Mouse (Mus musculus) liver, adult 2 months (tissue): Measurements from ENCODE around the gene Pigf. TPM values are rescaled to one million over a fixed set of nuclear protein-coding genes. Genes with fewer than 3 reads are reported as not detected.

Experiments used
- DNase-seq: peaks from one replicate; pipeline ENCODE4 v3.0.0-alpha.2; 2011; ENCODE audit warnings: low read depth, low spot score; ENCODE audit errors: extremely low read depth
- H3K27ac ChIP-seq: fragments of 200-500 bp; replicated peaks from 2 replicates; pipeline ENCODE4 v1.5.1; 2012; ENCODE audit warnings: low read depth, mild to moderate bottlenecking, control low read depth, inconsistent platforms, low read length; ENCODE audit not compliant: insufficient read depth
- H3K27me3 ChIP-seq: fragments of 200-500 bp; 2 replicates; pipeline ENCODE4 v1.6.1; 2012; ENCODE audit warnings: mild to moderate bottlenecking, moderate library complexity, low read length, inconsistent platforms; ENCODE audit not compliant: control insufficient read depth, insufficient read depth
- H3K36me3 ChIP-seq: fragments of 200-500 bp; 2 replicates; pipeline ENCODE4 v1.6.1; 2012; ENCODE audit warnings: low read length, inconsistent platforms; ENCODE audit not compliant: control insufficient read depth, insufficient read depth
- H3K4me1 ChIP-seq: fragments of 200-500 bp; 2 replicates; pipeline ENCODE4 v1.6.1; 2011; ENCODE audit warnings: low read length; ENCODE audit not compliant: control insufficient read depth, insufficient read depth
- H3K4me3 ChIP-seq: fragments of 200-500 bp; 2 replicates; pipeline ENCODE4 v1.5.1; 2011; ENCODE audit warnings: low read depth, mild to moderate bottlenecking, control low read depth, low read length, moderate library complexity; ENCODE audit not compliant: insufficient read depth
- H3K79me2 ChIP-seq: fragments of 200-500 bp; 2 replicates; pipeline ENCODE4 v1.6.1; 2012; ENCODE audit warnings: inconsistent platforms, mild to moderate bottlenecking, low read length, moderate library complexity; ENCODE audit not compliant: control insufficient read depth, insufficient read depth
- H3K9ac ChIP-seq: fragments of 200-500 bp; 2 replicates; pipeline ENCODE4 v1.6.1; 2012; ENCODE audit warnings: low read depth, mild to moderate bottlenecking, control low read depth, inconsistent platforms, low read length
- CTCF ChIP-seq: fragments of 200-500 bp; IDR thresholded peaks from 2 replicates; pipeline ENCODE4 v1.5.1; 2011; ENCODE audit warnings: low read depth, low read length, control low read depth
- POLR2A ChIP-seq: fragments of 200-500 bp; IDR thresholded peaks from 2 replicates; pipeline ENCODE4 v1.6.1; 2011; ENCODE audit warnings: low read length, control low read depth; ENCODE audit not compliant: insufficient read depth; ENCODE audit errors: extremely low read depth
- WGBS: fragments of 180-500 bp; shearing (Covaris S2); methylation state at CpG from one replicate; pipeline ENCODE4 v1.1.7; 2018; 5-methylcytosine and 5-hydroxymethylcytosine counted together
- polyA plus RNA-seq: library from polyadenylated mRNA; depleted of rRNA; stranded (reverse); fragments of >200 nt; gene quantifications from 2 replicates; pipeline ENCODE4 v1.2.3, GENCODE M21; 2012
- total RNA-seq: library from RNA; depleted of rRNA; stranded (reverse); fragments of >200 nt; gene quantifications from 2 replicates; pipeline ENCODE4 v1.2.3, GENCODE M21; 2014

Pigf gene
- total and polyA plus RNA-seq, 2 experiments: 3.2 to 9.1 TPM

GRCm38 (mm10) chr17:86976387-86976786 lies 48.8 kb downstream of the Pigf start:
- WGBS: 82% methylated on average over 10 of the region's 10 CpGs
- no peak overlapping the region for H3K4me3 ChIP-seq
- no peak overlapping the region for H3K27ac ChIP-seq
- no peak overlapping the region for H3K9ac ChIP-seq
- H3K4me1 ChIP-seq: no peaks in the 10 kb centered on the region
- TF ChIP-seq POLR2A (no peak), CTCF (no peak)
- DNase-seq: no peak
- H3K36me3 ChIP-seq: no peaks in the 10 kb centered on the region
- no peaks in the 10 kb centered on the region for H3K27me3 ChIP-seq
- no peaks in the 10 kb centered on the region for H3K79me2 ChIP-seq

GRCm38 (mm10) chr17:86973097-86973496 lies 52.1 kb downstream of the Pigf start:
- WGBS: 27% methylated on average over 2 of the region's 2 CpGs
- no peaks in the 10 kb centered on the region for H3K36me3 ChIP-seq
- no peaks in the 10 kb centered on the region for H3K79me2 ChIP-seq
- no peak overlapping the region for H3K9ac ChIP-seq
- TF ChIP-seq CTCF (no peak), POLR2A (no peak)
- H3K27ac ChIP-seq: no peak overlapping the region
- DNase-seq: peak; percentile 52
- H3K27me3 ChIP-seq: no peaks in the 10 kb centered on the region
- H3K4me1 ChIP-seq: no peaks in the 10 kb centered on the region
- no peak overlapping the region for H3K4me3 ChIP-seq

- no peaks in the 10 kb centered on the region for H3K27me3 ChIP-seq
- no peak overlapping the region for H3K27ac ChIP-seq
- WGBS: 91% methylated on average over 7 of the region's 7 CpGs
- no peaks in the 10 kb centered on the region for H3K79me2 ChIP-seq
- DNase-seq: no peak
- no peak overlapping the region for H3K9ac ChIP-seq
- TF ChIP-seq CTCF (no peak), POLR2A (no peak)
- H3K4me1 ChIP-seq: no peaks in the 10 kb centered on the region
- no peaks in the 10 kb centered on the region for H3K36me3 ChIP-seq
- no peak overlapping the region for H3K4me3 ChIP-seq
These were observed 53.3 kb downstream of the Pigf start for GRCm38 (mm10) chr17:86971860-86972259.

- Histone ChIP-seq H3K27ac (no peak overlapping the region), H3K4me1 (no peaks in the 10 kb centered on the region), H3K4me3 (no peak overlapping the region), H3K79me2 (no peaks in the 10 kb centered on the region), H3K9ac (no peak overlapping the region), H3K27me3 (no peaks in the 10 kb centered on the region), H3K36me3 (no peaks in the 10 kb centered on the region)
- no peak for DNase-seq
- TF ChIP-seq CTCF (no peak), POLR2A (no peak)
- 91% methylated on average over 5 of the region's 5 CpGs for WGBS
These were observed 54.2 kb downstream of the Pigf start for GRCm38 (mm10) chr17:86971036-86971435.

GRCm38 (mm10) chr17:86970026-86970750 lies 55.0 kb downstream of the Pigf start:
- no peak for DNase-seq
- Histone ChIP-seq H3K9ac (no peak overlapping the region), H3K27me3 (no peaks in the 10 kb centered on the region), H3K36me3 (no peaks in the 10 kb centered on the region), H3K27ac (no peak overlapping the region), H3K79me2 (no peaks in the 10 kb centered on the region), H3K4me1 (no peaks in the 10 kb centered on the region), H3K4me3 (no peak overlapping the region)
- 95% methylated on average over 15 of the region's 15 CpGs for WGBS
- TF ChIP-seq CTCF (no peak), POLR2A (no peak)

GRCm38 (mm10) chr17:86969582-86969981 lies 55.6 kb downstream of the Pigf start:
- H3K79me2 ChIP-seq: no peaks in the 10 kb centered on the region
- TF ChIP-seq CTCF: no peak
- no peak for TF ChIP-seq POLR2A
- WGBS: 75% methylated on average over 5 of the region's 5 CpGs
- no peak overlapping the region for H3K4me3 ChIP-seq
- no peak for DNase-seq
- no peak overlapping the region for H3K9ac ChIP-seq
- no peaks in the 10 kb centered on the region for H3K4me1 ChIP-seq
- H3K36me3 ChIP-seq: no peaks in the 10 kb centered on the region
- no peak overlapping the region for H3K27ac ChIP-seq
- H3K27me3 ChIP-seq: no peaks in the 10 kb centered on the region
